Mouse (Mus musculus): ENCODE measurements around the gene Gm6993. TPM values are rescaled to one million over a fixed set of nuclear protein-coding genes. Genes with fewer than 3 reads are reported as not detected.

Gene Gm6993
- total RNA-seq, 1 experiment from 2014 or later, result not detected

- ATAC-seq (replicated peaks in 1 of 2; ENCODE audit: insufficient read depth in 1 of 2, low FRiP score in 2 of 2, low TSS enrichment in 1 of 2, low read depth in 1 of 2, poor library complexity in 2 of 2, severe bottlenecking in 2 of 2), result no peak
Measured at GRCm38 (mm10) chr12:31289046-31289445, 48.5 kb downstream of the Gm6993 start.

Other genes starting within 250 kb of the Gm6993 start
- gene Fam110c, start 166.9 kb upstream of the Gm6993 start, total RNA-seq (2017), result 6.2 and 8.3 TPM in 2 replicates
- not detected in 2 replicates for gene Lamb1, start 24.5 kb downstream of the Gm6993 start, total RNA-seq (2017)
- gene Dld, start 110.7 kb downstream of the Gm6993 start, total RNA-seq (2017), result 119 and 132 TPM in 2 replicates
- not detected in 2 replicates for gene Slc26a3, start 150.1 kb downstream of the Gm6993 start, total RNA-seq (2017)